Mouse (Mus musculus) liver, embryonic 14.5 days (tissue): ENCODE results near the gene Tpd52l1.

Experiments
- CTCF ChIP-seq: IDR thresholded peaks from 2 replicates; pipeline ENCODE4 v1.5.1; 2016; ENCODE audit warnings: antibody characterized with exemption, low read depth, control low read depth
- EP300 ChIP-seq: IDR thresholded peaks from 2 replicates; pipeline ENCODE4 v1.6.1; 2016; ENCODE audit warnings: antibody characterized with exemption, low read depth

DNA sequence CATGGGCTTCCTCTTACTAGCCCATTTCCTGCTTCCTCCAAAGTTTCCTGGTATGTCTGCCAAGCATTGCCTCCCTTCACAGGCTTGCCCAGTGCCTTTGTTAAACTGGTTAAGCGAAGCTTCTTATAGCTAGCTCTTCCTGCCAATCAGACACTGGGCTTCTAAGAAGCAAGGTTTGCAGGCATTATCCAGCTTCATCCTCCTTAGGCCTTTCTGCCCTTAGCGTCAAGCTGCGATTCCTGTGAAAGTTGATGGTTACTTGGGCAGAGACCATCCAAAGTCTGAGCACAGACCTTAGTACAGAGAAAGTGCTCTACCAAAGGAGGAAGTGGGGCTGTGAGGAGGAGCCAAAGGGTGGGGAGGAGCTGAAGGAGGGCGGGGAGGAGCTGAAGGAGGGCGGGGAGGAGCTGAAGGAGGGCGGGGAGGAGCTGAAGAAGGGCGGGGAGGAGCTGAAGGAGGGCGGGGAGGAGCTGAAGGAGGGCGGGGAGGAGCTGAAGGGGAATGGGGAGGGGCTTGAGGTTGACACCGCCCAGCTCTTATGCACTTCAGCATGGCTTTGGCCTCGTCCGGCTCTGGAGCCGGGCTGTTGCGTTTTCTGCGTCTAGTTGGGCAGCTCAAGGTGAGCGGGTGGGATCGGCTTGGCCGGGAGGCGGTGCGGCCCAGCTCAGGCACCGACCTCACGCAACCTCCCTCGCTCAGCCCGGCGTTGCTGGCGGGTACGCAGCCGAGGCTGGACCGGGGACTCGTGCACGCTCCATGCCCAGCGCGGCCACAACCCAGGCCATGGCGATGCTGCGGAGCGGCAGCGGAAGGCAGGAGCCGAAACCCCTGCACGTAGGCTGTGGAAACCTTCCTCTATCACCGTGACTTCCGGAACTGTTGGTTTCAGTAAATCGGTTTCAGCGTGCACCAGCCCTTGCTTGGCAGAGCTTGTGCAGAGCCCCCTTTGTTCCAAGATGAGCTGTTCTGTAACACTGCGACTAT lies 132.6 kb downstream of the Tpd52l1 start, which contains the start of gene Hddc2:
- no peak for TF ChIP-seq EP300
- TF ChIP-seq CTCF = no peak
